Mouse (Mus musculus) neural tube, embryonic 11.5 days (tissue): Measurements from ENCODE around the gene Ttyh3. TPM values are rescaled to one million over a fixed set of nuclear protein-coding genes. Genes with fewer than 3 reads are reported as not detected.

ENCODE experiments used
- ATAC-seq: fragments of 200-750 bp; cut with Nextera tagmentation; 2 replicates; pipeline ENCODE4 v1.8.0; 2017; ENCODE audit warnings: moderate number of reproducible peaks, mild to moderate bottlenecking, moderate TSS enrichment, moderate library complexity; ENCODE audit not compliant: insufficient read depth, low FRiP score, low TSS enrichment
- DNase-seq: peaks from one replicate; pipeline ENCODE4 v3.0.0-alpha.2; 2015; ENCODE audit warnings: low spot score
- H3K27ac ChIP-seq: fragments of 300-500 bp; sonication (generic); 2 replicates; pipeline ENCODE4 v1.5.1; 2014; ENCODE audit warnings: low read depth, mild to moderate bottlenecking, low read length
- H3K27me3 ChIP-seq: fragments of 300-500 bp; sonication (generic); 2 replicates; pipeline ENCODE4 v1.6.1; 2014; ENCODE audit warnings: mild to moderate bottlenecking, low read length, mixed read lengths; ENCODE audit not compliant: control insufficient read depth, insufficient read depth
- H3K36me3 ChIP-seq: fragments of 300-500 bp; sonication (generic); 2 replicates; pipeline ENCODE4 v1.6.1; 2014; ENCODE audit warnings: mild to moderate bottlenecking, low read length, moderate library complexity, mixed read lengths; ENCODE audit not compliant: control insufficient read depth, insufficient read depth
- H3K4me1 ChIP-seq: fragments of 300-500 bp; sonication (generic); 2 replicates; pipeline ENCODE4 v1.6.1; 2014; ENCODE audit warnings: low read length, mixed read lengths; ENCODE audit not compliant: control insufficient read depth, insufficient read depth
- H3K4me2 ChIP-seq: fragments of 300-500 bp; sonication (generic); 2 replicates; pipeline ENCODE4 v1.6.1; 2014; ENCODE audit warnings: low read depth, mild to moderate bottlenecking, moderate library complexity
- H3K4me3 ChIP-seq: fragments of 300-500 bp; sonication (generic); 2 replicates; pipeline ENCODE4 v1.5.1; 2014; ENCODE audit warnings: low read depth, low read length
- H3K9ac ChIP-seq: fragments of 300-500 bp; sonication (generic); 2 replicates; pipeline ENCODE4 v1.6.1; 2014; ENCODE audit warnings: mild to moderate bottlenecking, low read length
- H3K9me3 ChIP-seq: fragments of 300-500 bp; sonication (generic); 2 replicates; pipeline ENCODE4 v1.6.1; 2016; ENCODE audit warnings: low read length; ENCODE audit not compliant: control insufficient read depth
- WGBS: fragments of 180-500 bp; shearing (Covaris S2); extraction: QIAGEN DNeasy Blood & Tissue Kit; methylation state at CpG from one replicate; pipeline ENCODE4 v1.1.7; 2014; 5-methylcytosine and 5-hydroxymethylcytosine counted together
- polyA plus RNA-seq: library from polyadenylated mRNA; unstranded; fragments of >200 nt; fragmentation: Nextera tagmentation; extraction: Ambion mirVana; gene quantifications from 2 replicates; pipeline ENCODE4 v1.2.1, GENCODE M21; 2014

Gene Ttyh3
- polyA plus RNA-seq, 1 experiment from 2014 or later: 61.0 TPM

- Histone ChIP-seq H3K9me3 (no peaks in the 10 kb centered on the region), H3K4me1 (peaks cover 21% of the 10 kb centered on the region), H3K27me3 (no peaks in the 10 kb centered on the region), H3K27ac (no peak overlapping the region), H3K9ac (no peak overlapping the region), H3K4me3 (no peak overlapping the region), H3K4me2 (no peak overlapping the region), H3K36me3 (peaks cover 30% of the 10 kb centered on the region)
- ATAC-seq: no peak
- 94% methylated on average over 4 of the region's 4 CpGs for WGBS
- no peak for DNase-seq
These were observed 9.5 kb downstream of the Ttyh3 start for GRCm38 (mm10) chr5:140639312-140639711.

DNA sequence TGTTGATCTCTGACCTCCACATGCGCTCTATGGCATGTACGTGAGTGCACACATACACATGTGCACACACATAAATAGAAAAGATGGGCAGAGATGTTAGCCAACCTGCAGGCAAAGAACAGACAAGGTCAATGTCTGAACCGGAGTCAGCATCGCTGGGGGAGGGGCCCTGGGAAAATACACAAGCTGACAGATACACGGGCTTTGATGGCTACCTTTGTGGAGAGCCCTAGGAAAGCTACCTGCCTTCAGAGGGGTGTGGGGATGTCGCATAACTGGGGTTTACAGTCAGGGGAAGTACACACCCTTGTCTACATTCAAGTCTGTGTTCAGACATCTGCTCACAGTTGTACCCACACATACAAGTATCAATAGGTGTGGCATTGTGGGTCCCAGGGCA lies 10.3 kb downstream of the Ttyh3 start:
- Histone ChIP-seq H3K27me3 (no peaks in the 10 kb centered on the region), H3K36me3 (peaks cover 31% of the 10 kb centered on the region), H3K4me2 (no peak overlapping the region), H3K9me3 (no peaks in the 10 kb centered on the region), H3K27ac (no peak overlapping the region), H3K4me3 (no peak overlapping the region), H3K4me1 (peaks cover 21% of the 10 kb centered on the region), H3K9ac (no peak overlapping the region)
- DNase-seq: no peak
- 92% methylated on average over 6 of the region's 6 CpGs for WGBS
- no peak for ATAC-seq

- Histone ChIP-seq H3K4me3 (no peak overlapping the region), H3K9ac (no peak overlapping the region), H3K4me2 (no peak overlapping the region), H3K9me3 (no peaks in the 10 kb centered on the region), H3K36me3 (peaks cover 35% of the 10 kb centered on the region), H3K27me3 (no peaks in the 10 kb centered on the region), H3K27ac (no peak overlapping the region), H3K4me1 (peaks cover 21% of the 10 kb centered on the region)
- ATAC-seq (no peak), DNase-seq (no peak)
- WGBS: 94% methylated on average over 3 of the region's 3 CpGs
These were observed 10.8 kb downstream of the Ttyh3 start for GRCm38 (mm10) chr5:140637989-140638388.

DNA sequence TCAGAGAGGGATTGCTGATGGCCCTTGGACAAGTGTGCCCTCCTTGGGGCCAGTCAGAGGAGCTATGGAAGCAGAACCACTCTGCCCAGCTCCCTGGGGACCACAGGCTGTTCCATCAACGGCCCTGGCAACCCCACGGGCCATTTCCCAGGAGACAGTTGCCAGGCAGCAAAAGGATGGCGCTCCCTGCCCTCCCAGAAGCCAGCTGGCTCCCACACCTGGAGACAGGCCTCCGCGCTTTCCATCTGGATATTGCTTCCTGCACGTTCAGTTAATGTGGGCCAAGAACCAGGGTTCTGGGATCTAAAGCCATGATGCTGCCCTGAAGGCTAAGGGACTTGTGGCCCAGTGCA lies 11.8 kb downstream of the Ttyh3 start:
- WGBS: 80% methylated on average over 6 of the region's 6 CpGs
- Histone ChIP-seq H3K9ac (no peak overlapping the region), H3K4me3 (no peak overlapping the region), H3K36me3 (peaks cover 43% of the 10 kb centered on the region), H3K27me3 (no peaks in the 10 kb centered on the region), H3K9me3 (no peaks in the 10 kb centered on the region), H3K4me1 (peaks cover 13% of the 10 kb centered on the region), H3K27ac (no peak overlapping the region), H3K4me2 (no peak overlapping the region)
- ATAC-seq (no peak), DNase-seq (no peak)

DNA sequence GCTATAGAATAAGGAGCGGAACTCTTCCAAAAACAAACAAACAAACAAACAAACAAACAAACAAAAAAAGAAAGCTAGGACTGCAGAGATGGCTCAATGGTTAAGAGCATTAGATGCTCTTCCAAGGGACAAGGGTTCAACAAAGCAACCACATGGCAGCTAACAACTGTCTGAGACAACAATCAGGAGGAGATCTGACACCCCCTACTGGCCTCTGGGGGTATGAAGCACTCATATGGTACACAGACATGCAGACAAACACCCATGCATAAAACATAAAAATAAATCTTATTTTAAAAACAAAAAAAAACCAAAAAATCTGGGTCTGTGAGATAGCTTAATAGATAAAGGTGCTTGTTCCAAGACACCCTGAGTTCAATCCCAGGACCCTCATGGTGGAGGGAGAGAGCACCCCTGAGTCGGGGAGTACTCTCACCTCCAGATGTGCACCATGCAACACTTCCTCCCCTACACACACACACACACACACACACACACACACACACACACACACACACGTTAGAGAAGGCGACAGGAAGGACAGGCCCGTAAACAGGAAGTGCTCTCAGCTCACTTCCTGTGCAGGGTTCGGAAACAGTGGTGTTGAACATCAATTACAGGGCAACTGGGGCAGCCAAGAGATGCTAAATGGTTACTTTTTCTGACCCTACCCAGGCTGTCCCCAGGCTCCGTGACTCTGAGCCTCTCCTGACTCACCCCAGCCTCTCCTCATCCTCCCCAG lies 12.3 kb downstream of the Ttyh3 start:
- H3K36me3 ChIP-seq: peaks cover 44% of the 10 kb centered on the region
- no peaks in the 10 kb centered on the region for H3K27me3 ChIP-seq

DNA sequence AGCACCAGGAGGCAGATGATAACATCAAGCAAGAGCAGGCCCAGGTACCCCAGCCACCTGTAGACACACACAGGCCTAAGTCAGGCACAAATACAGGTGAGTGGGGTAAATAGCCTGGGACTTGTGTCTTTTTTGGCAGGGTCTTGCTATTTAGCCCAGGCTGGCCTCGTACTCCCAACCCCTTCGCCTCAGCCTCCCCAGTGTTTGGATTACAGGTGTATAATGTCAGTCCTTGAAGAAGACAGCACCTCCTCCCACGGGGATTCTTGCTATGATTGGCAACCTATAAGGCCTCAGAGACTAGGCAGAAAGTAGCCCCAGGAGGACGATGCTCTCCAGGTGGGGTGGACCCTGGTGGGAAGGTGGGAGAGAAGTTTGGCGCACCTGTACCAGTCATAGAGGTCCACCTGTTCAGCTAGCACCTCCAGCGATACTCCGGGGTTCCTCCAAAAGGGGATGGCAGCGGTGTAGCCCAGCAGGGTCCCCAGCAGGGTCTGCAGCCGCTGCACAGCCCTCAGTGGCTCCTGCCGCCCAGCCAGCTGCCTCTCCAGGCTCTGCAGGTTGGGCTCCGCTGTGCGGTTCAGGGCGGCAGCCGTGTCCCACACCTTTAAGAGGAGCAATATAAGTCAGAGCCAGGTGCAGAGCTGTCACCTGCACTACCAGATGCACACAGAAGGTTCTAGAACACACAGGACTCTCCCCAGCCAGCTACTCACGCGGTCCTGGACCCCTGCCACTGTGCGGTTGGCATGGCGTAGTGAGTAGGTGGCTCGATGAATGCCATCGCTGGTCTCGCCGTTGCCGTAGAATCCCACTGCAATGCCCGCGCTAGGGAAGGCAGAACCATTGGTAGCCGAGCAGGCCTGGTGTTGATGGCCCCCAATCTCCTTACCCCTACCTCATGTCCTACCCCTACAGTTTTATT lies 13.8 kb downstream of the Ttyh3 start:
- ATAC-seq: no peak
- Histone ChIP-seq H3K9ac (no peak overlapping the region), H3K27me3 (no peaks in the 10 kb centered on the region), H3K4me3 (no peak overlapping the region), H3K4me2 (no peak overlapping the region), H3K36me3 (peaks cover 45% of the 10 kb centered on the region), H3K27ac (no peak overlapping the region), H3K4me1 (peaks cover 8% of the 10 kb centered on the region), H3K9me3 (no peaks in the 10 kb centered on the region)
- WGBS: 96% methylated on average over 26 of the region's 26 CpGs
- DNase-seq: no peak

More for the DNA sequence above, 12.3 kb downstream of the Ttyh3 start:
- no peak for ATAC-seq
- H3K9ac ChIP-seq: no peak overlapping the region
- no peaks in the 10 kb centered on the region for H3K9me3 ChIP-seq
- no peak overlapping the region for H3K27ac ChIP-seq
- 97% methylated on average over 7 of the region's 7 CpGs for WGBS
- no peak for DNase-seq
- no peak overlapping the region for H3K4me2 ChIP-seq
- H3K4me1 ChIP-seq: peaks cover 12% of the 10 kb centered on the region
- H3K4me3 ChIP-seq: no peak overlapping the region

GRCm38 (mm10) chr5:140633432-140633831 lies 15.4 kb downstream of the Ttyh3 start:
- peaks cover 8% of the 10 kb centered on the region; the same call in 1 of the 2 replicates for H3K4me1 ChIP-seq
- ATAC-seq: no peak
- H3K27me3 ChIP-seq: no peaks in the 10 kb centered on the region
- H3K4me2 ChIP-seq: no peak overlapping the region
- 95% methylated on average over 7 of the region's 7 CpGs for WGBS
- peaks cover 58% of the 10 kb centered on the region for H3K36me3 ChIP-seq
- no peak overlapping the region for H3K27ac ChIP-seq
- DNase-seq: no peak
- no peak overlapping the region for H3K4me3 ChIP-seq
- H3K9me3 ChIP-seq: no peaks in the 10 kb centered on the region
- H3K9ac ChIP-seq: no peak overlapping the region

GRCm38 (mm10) chr5:140628995-140629394 lies 19.8 kb downstream of the Ttyh3 start:
- no peaks in the 10 kb centered on the region for H3K27me3 ChIP-seq
- H3K27ac ChIP-seq: no peak overlapping the region
- DNase-seq (no peak), ATAC-seq (no peak)
- H3K9ac ChIP-seq: no peak overlapping the region
- H3K4me1 ChIP-seq: no peaks in the 10 kb centered on the region
- no peaks in the 10 kb centered on the region for H3K9me3 ChIP-seq
- no peak overlapping the region for H3K4me2 ChIP-seq
- WGBS: 95% methylated on average over 9 of the region's 9 CpGs
- H3K36me3 ChIP-seq: peaks cover 59% of the 10 kb centered on the region
- no peak overlapping the region for H3K4me3 ChIP-seq
